Mouse (Mus musculus) heart, postnatal 4 days (tissue): ENCODE measurements at regions not wholly inside any gene's neighbourhood (a gene's known extent, or its start where the extent isn't known, plus 50 kb on each side); places are given as distances from the start of the nearest gene placed in this dataset.

Source experiments
- DNase-seq: peaks from one replicate; pipeline ENCODE4 v3.0.0; 2021

DNA sequence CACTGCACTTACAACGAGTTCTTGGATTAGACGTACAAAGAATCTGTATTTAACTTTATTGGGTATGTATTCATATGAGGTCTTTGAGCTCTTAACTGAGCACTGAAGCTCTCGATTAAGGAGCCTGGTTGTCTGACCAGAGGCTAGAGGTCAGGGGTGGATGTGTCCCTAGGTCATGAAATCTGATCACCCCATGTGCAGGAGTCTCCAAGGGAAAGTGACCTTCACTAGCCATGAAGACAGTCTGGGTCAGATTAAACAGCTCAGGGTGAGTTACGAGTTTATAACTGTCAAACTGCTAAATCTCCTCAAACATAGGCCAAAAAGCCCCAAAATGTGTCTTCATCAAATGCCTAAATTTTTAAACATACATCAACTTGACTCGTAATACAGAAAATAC lies 216.8 kb downstream of the Rchy1 start:
- DNase-seq: no peak

DNA sequence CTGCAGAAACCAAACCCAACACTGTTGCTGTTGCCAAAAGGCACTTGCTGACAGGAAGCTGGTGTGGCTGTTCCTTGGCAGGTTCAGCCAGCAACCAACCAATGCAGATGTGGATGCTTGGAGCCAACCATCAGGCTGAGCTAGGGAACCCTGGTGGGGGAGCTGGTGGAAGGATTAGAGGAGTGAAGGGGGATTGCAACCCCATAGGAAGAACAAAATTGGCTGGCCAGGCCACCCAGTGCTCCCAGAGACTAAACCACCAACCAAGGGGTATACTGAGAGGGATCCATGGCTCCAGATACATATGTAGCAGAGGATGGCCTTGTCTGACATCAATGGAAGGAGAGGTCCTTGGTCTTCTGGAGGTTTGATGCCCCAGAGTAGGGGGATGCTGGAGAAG lies 218.5 kb downstream of the Rchy1 start:
- no peak for DNase-seq

GRCm38 (mm10) chr5:91740159-91740537 lies 222.7 kb downstream of the Rchy1 start:
- DNase-seq: no peak

GRCm38 (mm10) chr5:91739433-91740158 lies 222.2 kb downstream of the Parm1 start:
- DNase-seq: peak; percentile 66

- no peak for DNase-seq
Observed at GRCm38 (mm10) chr5:91732002-91732401, 214.6 kb downstream of the Parm1 start.

GRCm38 (mm10) chr5:91731155-91731554 lies 213.7 kb downstream of the Parm1 start:
- DNase-seq: no peak

DNA sequence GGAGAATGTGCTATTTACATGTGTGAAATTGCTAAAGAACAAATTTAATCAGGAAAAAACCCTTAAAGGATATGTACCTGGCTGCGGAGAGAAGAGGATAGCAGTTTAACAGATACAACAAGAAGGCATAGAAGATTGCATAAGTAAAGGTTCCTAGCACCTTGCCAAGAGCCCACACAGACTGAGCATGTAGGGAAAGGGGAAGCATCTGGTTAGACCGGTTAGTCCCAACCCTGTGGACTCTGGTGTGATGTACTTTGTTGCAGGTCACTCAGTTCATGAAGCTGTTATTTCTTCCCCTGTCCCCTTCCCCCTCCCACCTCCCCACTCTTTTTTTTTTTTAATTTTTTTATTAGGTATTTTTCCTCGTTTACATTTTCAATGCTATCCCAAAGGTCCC lies 212.5 kb downstream of the Parm1 start:
- no peak for DNase-seq

DNA sequence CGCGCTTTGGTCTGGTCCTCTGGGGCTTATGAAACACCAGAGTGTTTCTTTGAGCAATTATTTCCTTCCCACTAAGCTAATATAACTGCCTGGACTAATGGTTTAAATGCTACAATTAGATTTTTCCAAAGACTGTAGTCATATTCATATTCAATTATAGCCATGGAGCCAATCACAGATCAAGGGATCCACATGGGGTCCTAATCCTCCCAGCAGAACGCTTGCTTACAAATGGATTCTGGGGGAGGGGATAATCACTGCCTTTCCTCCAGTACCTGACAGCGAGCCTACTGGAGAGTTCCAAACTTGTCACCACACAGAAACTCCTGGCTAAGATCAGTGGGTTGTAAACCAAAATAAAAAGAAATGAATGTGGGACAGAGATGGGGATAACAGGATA lies 212.0 kb downstream of the Parm1 start:
- no peak for DNase-seq

DNA sequence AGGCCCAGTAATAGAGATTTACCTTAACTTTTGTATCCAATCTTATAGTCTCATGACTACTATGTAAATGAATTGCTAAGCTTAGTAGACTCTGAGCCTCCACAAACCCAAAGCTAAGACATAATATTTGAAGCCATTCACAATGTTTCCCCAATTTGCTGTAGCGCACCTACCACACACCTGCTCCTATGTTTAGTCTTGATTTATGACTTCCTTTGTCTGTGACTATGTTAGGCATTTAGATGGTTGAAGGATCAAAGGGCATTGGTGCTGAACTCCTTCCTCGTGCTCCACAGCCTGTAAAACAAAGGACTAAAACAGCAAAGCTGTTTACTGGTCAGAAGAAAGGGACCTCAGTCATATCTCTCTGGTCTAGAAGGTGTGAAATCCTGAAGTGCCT lies 210.0 kb downstream of the Parm1 start:
- DNase-seq: no peak

DNA sequence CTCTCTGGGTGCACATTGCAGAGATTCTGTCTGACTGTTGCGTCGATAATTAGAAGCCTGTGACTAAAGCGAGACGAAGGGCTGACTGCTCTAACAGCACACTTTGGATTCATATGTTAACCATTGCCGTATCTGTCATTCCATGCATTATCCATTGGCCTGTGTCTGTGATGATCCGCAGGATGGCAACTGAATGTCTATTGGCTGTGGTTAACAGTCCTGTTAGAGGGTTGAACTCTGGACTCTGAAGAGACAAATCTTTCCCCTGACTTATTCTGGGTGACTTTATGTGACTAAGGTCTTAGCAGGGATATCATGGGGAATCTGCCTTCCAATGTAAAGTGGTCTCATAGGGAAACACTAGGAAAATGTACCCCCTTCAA lies 208.7 kb downstream of the Parm1 start:
- DNase-seq: no peak

DNA sequence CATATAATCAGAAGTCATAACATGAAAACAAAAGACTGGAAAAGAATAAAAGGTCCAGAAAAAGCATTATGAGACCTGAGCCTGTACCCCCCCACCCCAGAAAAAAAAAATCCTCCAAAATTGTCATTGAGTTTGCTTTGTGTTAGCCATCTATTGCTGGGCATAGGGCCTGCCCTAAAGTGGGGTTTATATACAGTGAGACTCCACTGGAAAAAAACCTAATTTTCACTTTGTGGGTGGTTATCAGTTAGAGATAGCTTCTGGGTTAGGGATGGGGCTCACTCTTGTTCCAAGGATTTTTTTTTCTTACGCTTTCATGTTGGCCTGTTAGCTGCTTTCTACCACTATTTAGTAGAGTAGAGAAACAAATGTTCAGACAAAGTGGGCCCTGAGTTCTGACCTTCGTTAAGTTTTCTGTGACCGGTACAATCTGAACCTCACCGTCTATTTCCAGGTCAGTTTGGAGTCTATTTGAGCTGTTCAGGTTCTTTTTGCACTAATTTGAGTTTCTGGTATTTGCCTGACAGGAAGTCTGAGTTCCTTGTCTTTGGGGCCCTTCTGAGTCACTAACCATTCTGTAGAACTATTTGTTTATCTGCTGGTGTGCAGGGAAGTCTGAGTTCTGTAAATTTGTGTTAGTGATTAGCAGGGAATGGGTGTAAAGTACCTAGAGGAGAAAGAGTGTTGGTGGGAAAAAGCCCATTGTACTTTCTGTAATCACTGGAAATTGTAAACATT lies 208.1 kb downstream of the Parm1 start:
- no peak for DNase-seq

- no peak for DNase-seq
Observed at GRCm38 (mm10) chr5:91724881-91725280, 207.5 kb downstream of the Parm1 start.

DNA sequence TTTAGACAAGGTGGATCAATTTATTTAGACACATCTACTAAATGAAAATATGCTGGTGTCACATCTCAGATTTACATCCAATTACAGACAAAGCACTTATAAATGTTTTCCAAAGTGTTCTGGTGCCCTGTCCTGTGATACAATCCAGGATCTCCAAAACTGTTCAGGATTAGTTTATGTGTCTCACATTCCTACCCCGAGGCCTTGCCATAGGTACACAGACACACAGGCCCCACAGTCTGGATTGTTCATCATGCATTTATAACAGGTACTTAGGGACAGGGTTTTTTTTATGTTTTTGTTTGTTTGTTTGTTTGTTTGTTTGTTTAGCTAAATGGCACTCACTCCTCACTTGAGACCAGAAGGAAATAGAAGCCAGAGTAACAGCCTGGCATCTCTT lies 206.0 kb downstream of the Parm1 start:
- no peak for DNase-seq

DNA sequence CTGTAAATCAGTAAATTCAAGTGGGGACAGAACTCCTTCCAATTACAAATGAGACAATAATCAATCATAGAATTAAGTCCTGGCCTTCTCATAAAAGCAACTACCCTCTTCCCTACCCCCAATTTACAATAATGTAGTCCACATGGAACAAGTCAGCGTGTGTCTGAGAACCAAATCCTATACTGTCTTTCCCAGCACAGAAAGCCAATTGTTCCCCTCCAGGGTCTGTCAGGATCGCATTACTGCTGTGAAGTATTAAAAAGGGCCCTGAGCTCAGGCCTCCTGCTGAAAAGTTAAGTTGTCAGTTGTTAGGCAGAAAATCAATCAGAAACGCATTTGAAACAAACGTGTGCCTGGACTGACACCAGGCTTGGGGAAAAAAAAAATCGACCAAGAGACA lies 205.6 kb downstream of the Parm1 start:
- DNase-seq: no peak

GRCm38 (mm10) chr5:91722403-91722802 lies 205.0 kb downstream of the Parm1 start:
- no peak for DNase-seq

DNA sequence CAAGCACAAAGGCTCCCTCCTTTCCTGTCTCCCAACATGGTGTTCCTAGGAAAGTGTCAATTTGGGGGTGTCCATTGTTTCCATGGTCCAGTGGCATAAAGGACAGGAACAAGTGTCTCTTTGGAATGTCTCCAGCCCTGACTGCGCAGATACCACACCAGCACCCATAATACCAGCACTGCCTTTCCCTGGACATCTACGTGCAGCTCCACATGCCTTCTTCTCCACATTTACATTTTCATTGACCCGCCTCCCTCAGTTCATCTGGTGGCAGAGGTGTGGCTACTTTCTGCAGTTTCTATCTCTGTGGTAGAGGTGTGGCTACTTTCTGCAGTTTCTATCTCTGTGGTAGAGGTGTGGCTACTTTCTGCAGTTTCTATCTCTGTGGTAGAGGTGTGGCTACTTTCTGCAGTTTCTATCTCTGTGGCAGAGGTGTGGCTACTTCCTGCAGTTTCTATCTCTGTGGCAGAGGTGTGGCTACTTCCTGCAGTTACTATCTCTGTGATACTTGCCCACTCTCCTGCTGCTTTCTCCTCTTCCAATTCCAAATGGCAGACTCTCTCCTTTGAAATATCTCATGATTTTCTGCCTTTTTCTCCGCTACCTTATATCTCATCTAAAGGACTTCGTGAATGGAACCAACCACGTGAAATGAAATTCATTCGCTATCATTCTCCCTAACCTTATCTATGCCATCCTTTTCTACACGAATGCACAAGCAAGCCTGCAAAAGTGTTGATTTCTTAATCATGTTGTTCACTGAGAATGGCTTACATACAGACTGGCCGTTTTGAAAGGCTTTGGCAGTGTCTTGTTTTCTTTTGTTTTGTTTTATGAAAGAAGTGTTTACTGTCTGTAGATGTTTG lies 204.0 kb downstream of the Parm1 start:
- DNase-seq: no peak

DNA sequence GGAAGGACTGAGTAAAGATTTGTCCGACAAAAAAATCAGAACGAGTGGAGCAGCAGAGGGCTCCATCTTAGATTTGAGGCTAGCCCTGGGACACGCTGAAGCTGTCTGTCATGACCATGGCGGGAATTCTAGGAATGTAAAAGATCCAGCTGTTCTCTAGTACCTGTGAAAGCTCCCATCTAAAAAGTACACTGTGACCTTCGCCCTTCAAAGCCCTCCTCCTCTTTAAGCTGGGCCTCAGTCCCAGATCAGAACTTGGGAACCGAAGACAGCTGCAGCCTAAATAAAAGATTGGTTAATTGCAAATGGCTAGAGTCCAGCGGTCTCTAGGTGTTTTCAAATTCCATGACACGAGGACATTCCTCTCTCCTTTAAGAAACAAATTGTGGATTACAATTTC lies 195.6 kb downstream of the Parm1 start:
- DNase-seq: no peak

DNA sequence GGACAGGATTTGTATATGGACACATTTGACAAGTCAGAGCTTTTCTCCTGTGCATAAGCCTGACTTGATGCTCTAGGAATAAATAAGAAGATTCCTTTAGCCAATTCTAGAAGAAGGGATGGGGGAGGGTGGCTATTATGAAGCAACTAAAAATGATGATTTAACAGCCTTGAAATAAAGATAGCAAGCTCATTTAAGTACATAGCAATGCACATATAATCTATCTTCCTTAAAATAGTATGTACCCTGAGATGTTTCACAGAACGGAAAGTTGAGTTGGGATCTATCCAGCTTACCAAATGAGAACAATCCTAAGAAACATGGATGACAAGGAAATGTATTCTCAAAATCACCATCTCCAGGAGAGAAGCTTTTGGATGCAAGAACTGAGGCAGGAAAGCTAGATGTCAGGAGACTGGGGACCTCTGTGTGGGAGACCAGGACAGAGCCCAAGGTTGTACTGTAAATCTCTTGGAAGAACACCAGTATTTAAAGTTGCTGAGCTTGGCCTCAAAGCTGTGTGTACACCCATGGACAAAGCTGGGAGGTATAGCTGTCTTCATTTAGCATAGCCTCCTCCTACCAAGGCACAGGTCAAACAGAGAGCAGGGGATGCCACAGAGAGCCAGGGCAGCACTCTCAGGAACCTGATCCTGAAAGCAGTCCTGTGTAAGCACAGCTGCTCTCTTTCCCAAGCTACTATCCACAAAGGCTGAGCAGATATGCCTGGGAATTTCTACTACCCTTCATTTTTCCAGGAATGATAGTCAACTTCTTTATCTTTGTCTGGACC lies 192.3 kb downstream of the Parm1 start:
- DNase-seq: no peak

DNA sequence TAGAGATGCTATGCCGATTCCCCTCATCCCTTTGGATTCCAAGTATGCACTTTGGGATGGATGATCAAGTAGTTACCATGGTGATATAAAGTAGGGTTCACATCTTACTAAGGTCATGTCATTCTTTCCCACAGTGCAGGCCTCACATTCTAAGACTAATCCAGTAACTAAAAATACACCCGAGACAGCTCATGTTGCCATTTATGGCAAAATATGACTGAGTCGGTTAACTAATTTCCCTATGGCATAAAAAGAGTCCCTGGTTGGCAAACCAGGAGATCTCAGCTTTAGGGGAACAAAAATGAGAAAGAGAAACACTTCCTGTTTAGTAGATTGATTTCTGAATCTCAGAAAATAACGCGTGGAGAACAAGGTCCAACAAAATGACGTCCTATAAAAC lies 190.7 kb downstream of the Parm1 start:
- no peak for DNase-seq

DNA sequence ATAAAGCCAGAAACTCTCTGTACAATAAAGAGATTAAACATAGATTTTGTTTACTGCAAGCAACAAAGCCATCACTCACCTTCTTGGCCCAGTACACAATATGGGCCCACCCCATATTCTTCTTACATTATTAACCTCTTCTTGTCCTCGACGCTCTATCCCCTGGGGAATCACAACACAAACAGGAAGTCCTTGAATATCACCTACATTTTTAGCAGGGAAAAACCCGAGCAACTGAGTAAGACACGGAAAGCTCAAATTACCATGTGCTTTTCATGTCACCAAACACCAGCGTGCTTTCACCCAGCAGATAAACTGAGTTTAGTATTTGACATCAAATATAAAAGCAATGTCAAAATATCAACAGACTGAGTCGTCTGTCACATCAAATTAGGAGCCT lies 179.7 kb downstream of the Parm1 start:
- DNase-seq: no peak

DNA sequence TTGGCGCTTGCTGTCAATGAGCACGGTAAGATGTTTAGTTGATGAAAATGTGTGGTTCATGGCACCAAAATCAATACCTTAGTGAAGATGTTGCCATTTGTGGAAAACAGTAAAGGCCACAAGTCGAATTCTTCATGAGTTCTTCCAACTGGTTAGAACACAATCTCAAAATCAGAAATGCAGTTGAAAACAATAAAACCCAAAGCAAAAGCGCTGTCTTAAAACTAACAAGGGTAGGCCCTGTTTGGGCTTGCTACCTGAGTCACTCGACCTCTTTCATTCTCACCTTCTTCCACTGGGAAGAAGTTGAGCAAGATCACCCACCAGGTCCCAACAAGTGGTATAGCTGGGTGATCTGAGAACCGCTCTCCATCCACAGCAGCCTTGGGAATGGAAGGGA lies 179.1 kb downstream of the Parm1 start:
- no peak for DNase-seq

DNA sequence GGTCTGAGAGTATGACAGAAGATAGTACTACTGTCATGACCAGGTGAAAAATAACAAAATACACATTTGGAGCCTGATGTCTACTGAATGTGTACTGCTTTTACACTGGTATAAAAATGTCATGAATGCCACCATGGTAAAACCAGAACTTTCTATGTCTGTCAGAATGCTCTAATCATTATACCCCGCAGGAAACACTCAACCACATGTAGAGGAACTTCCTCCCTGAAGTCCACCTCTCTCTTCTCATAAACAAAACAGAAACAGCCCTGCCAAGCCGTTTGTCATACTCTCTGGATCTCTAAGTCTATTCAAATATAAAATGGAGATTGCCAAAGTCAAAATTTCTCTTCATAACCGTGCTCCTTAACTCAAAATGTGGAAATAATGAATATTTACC lies 178.2 kb downstream of the Parm1 start:
- no peak for DNase-seq

DNA sequence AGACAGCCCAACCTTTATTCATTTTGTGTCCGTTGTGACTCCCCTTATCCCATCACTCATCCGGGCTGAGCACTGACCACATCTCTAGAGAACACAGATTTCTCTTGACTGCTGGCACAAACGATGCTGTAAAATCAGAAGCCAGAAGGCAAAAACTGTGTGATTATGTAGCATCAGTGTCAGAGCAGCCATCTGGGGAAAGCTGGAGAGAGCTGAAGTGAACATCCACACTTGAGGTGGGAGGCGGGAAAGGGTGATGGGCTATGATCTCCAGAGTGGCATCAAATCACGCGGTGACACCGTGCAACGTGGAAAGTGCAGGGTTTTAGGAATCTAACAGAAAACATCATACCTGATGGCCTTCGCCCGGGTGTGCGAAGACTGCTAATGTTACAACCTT lies 175.9 kb downstream of the Parm1 start:
- no peak for DNase-seq
